Mouse (Mus musculus) myocyte (in vitro differentiated cells): ENCODE data around the gene Zfp367.

Source experiments
- E2F4 ChIP-seq: IDR thresholded peaks from one replicate; pipeline ENCODE4 v1.6.1; 2011; ENCODE audit warnings: mild to moderate bottlenecking, control low read depth, moderate library complexity; ENCODE audit not compliant: insufficient read depth
- MAX ChIP-seq: IDR thresholded peaks from one replicate; pipeline ENCODE4 v1.6.1; 2011; ENCODE audit warnings: low read depth, mild to moderate bottlenecking, control low read depth
- MYOD1 ChIP-seq, 3 experiments: IDR thresholded peaks; one replicate each; pipeline ENCODE4 v1.6.1; 2011; ENCODE audit warnings: control low read depth in 2 of 3, low read depth in 2 of 3, mild to moderate bottlenecking in 2 of 3, moderate library complexity in 1 of 3; ENCODE audit not compliant: insufficient read length in 2 of 3, control insufficient read depth in 1 of 3
- MYOG ChIP-seq, 3 experiments: IDR thresholded peaks; one replicate each; pipeline ENCODE4 v1.6.1; 2011; ENCODE audit warnings: control low read depth in 2 of 3, low read depth in 2 of 3, mild to moderate bottlenecking in 2 of 3; ENCODE audit not compliant: insufficient read length in 2 of 3, control insufficient read depth in 1 of 3, insufficient read depth in 1 of 3
- POLR2A ChIP-seq: IDR thresholded peaks from one replicate; pipeline ENCODE4 v1.6.1; 2011; ENCODE audit warnings: low read depth, mild to moderate bottlenecking, control low read depth, moderate library complexity; ENCODE audit not compliant: insufficient read length
- POLR2AphosphoS2 ChIP-seq: IDR thresholded peaks from one replicate; pipeline ENCODE4 v1.6.1; 2011; ENCODE audit warnings: low read depth, control low read depth; ENCODE audit not compliant: insufficient read length
- REST ChIP-seq: IDR thresholded peaks from one replicate; pipeline ENCODE4 v1.6.1; 2011; ENCODE audit warnings: mild to moderate bottlenecking, control low read depth, moderate library complexity; ENCODE audit not compliant: insufficient read depth, insufficient read length
- SRF ChIP-seq: IDR thresholded peaks from one replicate; pipeline ENCODE4 v1.6.1; 2011; ENCODE audit warnings: low read depth; ENCODE audit not compliant: control insufficient read depth, insufficient read length
- TCF12 ChIP-seq: IDR thresholded peaks from one replicate; pipeline ENCODE4 v1.6.1; 2011; ENCODE audit warnings: mild to moderate bottlenecking, control low read depth; ENCODE audit not compliant: poor library complexity, insufficient read depth, severe bottlenecking
- TCF3 ChIP-seq: IDR thresholded peaks from one replicate; pipeline ENCODE4 v1.6.1; 2011; ENCODE audit warnings: low read depth, control low read depth; ENCODE audit not compliant: insufficient read length
- USF1 ChIP-seq: IDR thresholded peaks from one replicate; pipeline ENCODE4 v1.6.1; 2011; ENCODE audit warnings: low read depth, mild to moderate bottlenecking, control low read depth, moderate library complexity

GRCm38 (mm10) chr13:64197899-64198298, 44.9 kb upstream of the Zfp367 start:
- TF ChIP-seq POLR2A (no peak), USF1 (no peak), MYOD1 (IDR thresholded peaks at IDR 0.05; ENCODE audit: control insufficient read depth in 1 of 3, insufficient read length in 2 of 3, low read depth in 2 of 3) (no peak), MYOG (IDR thresholded peaks at IDR 0.05; ENCODE audit: control insufficient read depth in 1 of 3, insufficient read depth in 1 of 3, insufficient read length in 2 of 3, low read depth in 2 of 3) (no peak), MAX (no peak), TCF12 (no peak), POLR2AphosphoS2 (no peak), TCF3 (no peak), REST (no peak), E2F4 (no peak), SRF (no peak)
